Mouse (Mus musculus) common myeloid progenitor, adult 5-6 weeks (primary cell): ENCODE measurements at regions not wholly inside any gene's neighbourhood (a gene's known extent, or its start where the extent isn't known, plus 50 kb on each side); places are given as distances from the start of the nearest gene placed in this dataset.
A peak's percentile ranks its signal among the peaks of the same experiment; 100 is the strongest.

Experiments used
- ATAC-seq: replicated peaks from 2 replicates; pipeline ENCODE4 v1.8.0; 2016; ENCODE audit warnings: low read depth, mild to moderate bottlenecking, moderate TSS enrichment, inconsistent platforms; ENCODE audit not compliant: poor library complexity, severe bottlenecking

DNA sequence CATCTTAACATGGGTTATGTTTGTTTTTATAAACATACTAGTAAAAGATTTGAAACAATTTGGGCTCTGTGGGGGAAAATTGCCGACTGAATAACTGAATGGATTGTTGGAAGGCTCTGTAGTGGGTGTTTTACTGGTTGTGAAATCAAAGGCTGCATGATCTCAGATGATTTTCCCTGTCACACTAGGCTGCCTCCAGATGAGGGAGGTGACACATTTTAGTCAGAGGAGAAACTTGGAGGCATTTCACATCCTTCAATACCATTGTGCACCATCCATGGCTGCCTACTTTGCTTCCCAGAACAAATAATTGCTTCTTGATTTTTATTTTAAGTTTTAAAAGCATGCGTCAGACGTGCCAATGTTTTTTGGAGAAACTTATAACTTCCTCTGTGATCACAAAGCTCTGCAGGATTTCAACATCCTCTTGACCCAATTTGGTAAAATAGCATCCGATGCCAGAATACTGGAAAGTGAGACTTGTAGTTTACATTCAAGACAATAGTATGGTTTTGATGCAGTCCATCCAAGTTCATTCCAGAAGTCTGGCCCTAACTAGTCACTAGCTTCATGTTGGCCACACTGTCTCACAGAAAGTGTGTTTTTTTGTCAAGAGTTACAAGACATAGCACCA lies 163.0 kb upstream of the Mocs2 start:
- no peak for ATAC-seq

DNA sequence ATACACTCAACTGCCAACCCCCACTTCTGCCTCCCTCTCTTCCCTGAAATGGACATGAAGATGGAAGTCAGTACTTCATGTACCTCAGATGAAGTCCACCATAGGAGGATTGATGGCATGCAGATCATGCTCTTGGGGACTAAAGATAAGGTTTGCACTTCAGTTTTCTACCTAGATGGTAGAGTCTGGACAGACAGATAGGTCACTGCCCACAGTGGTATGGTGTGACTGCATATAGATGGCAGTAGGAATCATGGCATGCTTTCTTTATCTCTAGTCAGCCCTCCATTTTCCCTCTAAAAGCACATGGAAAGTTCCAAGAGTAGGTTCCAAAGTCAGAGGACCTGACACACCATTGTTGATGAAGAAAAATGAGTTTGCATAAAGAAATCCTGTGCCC lies 145.6 kb upstream of the Mocs2 start:
- ATAC-seq = 0 out of 2 replicates have a peak, but pooled peaks have one; percentile 25

DNA sequence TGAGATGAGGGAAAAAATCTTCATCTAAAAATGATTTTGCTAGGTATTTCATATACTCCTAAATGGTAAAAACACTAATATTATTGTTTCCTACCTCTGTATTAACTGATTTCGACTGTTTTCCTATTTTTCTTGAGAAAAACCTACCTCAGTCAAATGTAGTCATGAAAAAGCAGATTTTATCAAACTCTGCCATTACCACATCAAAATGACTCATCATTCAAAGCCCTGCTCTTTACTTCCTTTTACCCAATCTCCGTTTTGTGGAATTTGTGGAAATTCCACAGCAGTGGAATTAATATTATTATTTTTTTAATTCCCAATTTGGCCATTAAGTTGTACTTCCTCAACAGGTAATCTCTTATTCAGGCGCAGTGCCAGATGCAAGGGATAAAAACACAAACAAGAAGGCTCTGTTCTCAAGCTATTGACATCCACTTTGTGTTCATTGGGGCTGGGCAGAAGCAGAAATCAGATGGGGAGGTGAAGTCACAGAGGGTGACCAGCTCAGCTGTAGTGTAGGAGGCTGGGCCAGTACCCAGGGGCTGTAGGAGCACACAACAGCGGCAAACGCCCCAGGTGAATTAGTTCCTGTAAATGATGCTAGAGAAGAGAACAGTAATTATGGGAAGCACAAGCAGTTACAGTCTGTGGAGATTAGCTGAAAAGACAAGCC lies 138.2 kb upstream of the Mocs2 start:
- ATAC-seq = no peak

DNA sequence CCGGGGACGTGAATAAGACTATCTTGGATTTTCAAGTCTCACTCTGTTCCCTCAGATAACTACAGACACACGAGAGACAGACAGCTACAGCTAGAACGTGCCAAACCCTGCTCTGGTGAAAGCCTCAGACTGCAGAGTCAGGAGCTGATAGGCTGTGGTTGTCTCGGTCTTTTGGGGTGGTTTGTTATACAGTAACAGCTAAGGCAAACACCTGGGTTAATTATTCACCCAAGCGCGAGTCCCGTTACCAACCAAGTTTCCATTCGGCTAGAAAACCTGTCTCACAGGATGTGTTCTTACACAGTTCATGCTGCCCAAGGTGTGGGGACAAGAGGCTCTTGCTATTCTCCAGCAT lies 137.7 kb upstream of the Mocs2 start:
- peak; percentile 74 for ATAC-seq

DNA sequence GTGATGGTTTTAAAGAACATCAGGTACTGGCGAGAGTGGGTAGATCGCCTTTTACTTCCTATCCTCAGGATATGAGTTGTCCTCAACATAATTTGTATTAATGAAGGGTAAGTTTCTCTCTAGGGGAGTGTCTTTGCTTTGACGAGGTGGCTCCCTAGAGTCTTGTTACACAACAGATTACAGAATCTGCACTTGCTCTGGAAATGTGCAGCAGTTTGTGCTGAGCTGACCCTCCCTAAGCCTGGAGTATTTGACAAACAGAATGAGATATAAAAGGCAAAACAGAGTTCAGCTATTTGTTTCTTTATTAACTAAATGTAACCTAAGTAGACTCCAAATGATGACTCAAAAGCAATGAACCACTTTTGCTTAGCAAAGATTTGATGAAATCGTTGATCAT lies 136.8 kb upstream of the Mocs2 start:
- ATAC-seq = no peak

DNA sequence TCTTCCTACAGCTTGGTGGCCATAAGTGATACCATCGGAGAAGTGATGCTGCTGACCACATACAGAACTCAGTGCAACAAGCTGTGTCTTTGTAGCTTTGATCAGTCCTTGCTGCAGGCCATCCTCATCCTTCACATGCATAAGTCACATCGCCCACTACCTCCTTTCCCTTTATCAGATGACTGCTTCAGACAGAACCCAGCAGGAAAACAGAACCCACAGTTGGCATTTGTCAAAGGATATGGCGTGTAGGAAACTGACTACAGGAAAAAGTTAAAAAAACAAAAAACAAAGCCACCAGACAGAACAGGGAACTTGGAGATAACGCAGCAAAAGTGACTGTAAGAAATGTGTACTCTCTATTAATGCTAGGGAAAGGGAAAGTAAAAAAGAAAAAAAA lies 136.1 kb upstream of the Mocs2 start:
- peak; percentile 72 for ATAC-seq

DNA sequence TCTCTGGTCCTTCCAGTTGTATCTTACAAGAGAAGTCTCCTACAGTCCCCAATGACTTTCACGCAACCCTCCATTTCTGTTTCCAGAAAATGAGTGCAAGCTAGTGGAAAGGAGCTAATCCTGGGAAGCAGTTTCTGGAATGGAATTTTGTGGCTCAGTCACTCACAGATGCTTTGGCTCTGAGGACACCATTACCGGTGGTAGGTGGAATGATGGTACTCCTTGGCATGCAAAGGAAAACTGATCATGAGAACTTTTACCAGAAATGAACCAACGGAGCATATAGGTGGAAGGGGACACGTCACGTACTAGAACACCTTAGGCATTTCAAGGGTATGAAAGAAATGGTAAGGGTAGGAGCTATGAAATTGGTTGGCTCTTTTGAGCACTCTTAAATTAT lies 135.1 kb upstream of the Mocs2 start:
- ATAC-seq = no peak

DNA sequence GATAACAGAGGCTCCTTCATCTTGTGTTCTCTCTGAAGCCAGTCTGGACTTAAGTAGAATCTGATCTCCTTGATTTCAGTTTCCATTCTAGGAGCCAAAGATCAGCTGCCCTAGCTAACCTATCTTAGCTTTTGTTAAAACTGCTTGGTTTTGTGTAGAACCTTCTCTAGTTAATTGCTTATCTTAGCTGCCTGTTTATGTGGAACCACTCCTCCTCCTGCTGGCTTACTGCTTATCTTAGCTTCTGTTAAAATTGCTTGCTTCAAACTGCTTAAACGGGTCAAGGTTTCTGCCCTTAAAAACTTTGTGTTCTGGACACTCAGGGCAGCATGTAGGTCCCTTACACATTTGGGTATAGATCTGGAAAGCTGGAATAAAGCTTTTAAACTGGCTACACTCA lies 133.7 kb upstream of the Mocs2 start:
- ATAC-seq = no peak

DNA sequence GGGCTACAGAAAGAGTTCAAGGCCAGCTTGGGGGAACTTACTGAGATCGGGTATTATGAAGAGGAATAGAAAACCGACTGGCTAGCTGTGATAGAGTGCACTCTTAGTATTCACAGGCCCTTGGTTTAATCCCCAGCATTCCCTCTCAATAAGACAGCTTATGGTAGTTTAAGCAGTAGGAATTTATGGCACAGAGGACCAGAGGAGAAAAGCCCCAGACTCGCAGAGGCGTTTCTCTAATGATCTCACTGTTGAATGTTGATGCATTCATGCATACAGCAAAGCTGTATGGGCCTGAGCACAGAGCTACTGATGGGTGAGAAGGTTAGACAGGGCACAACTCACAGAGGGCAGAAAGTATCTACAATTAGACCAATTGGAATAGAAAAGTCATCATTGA lies 132.7 kb upstream of the Mocs2 start:
- ATAC-seq = no peak

DNA sequence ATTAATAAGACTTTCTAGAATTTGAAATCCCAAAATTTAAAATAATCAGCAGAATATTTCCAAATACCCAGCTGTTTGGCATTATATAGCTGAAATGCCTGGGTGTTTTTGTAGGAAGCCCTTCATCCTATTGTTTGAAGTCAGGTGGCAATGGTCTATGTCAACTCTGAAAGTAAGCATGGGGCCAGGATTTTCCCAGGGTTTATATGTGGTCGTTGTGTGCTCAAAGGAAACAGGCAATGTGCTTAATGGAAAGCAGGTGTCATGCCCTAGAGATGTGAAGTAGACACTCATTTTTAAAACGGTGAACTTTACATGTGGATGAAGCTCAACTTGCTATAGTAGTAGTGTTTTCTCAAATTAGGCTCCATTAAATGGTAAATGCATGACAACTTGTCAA lies 105.4 kb upstream of the Mocs2 start:
- no peak for ATAC-seq

DNA sequence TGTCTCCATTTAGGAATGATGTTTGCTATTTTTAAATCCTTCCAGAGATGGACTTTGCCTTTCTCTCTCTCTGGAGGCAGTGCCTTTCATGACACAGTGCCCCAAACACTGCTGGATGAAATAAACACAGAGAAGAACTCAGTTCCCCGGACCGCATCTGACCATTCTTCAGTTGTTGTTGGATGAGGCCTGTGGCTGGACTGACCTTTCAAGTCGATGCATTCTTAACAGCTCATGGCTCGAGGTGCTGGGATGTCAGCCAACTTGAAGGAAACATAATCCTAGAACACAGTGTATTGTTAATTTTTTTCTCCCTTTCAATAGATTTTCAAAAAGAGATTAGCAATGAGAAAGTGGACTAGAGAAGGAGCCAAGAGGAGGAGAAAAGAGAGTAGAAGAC lies 98.3 kb upstream of the Mocs2 start:
- no peak for ATAC-seq

DNA sequence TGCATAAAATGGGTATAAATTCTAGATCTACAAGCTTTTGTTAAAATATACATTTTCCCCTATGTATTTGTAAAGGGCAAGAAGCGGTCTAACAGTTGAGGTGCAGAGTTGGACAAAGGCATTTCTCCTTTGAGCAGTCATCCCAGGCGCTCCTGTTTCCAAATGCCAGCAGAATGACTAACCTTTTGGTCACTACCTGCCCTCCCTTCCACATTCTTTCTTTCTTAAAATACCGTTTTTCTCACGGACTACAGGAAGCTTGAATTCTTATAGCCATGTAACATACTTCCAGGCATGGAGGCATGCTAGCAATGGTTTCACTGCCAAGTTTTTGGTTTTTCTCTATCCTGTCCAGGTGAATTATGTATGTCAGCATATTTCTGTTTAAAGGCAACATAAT lies 91.2 kb upstream of the Mocs2 start:
- no peak for ATAC-seq

DNA sequence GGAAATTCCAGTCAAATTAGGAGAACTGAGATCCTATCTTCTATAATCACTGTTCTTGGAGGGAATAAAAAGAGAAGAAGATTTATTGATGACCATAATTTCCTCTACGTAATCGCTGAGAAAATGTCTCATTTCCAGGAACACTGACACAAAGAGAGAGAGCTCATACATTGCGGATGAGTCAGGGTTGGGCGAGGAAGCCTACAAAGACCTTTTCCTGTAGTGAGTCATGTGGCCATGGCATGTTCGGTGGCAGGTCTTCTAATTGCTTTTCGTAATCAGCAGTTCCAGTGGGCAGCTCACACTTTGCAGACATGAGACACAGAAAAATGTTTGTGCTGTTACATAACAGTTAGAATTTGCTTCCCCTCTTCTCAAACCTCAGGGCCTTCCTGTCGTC lies 83.0 kb upstream of the Mocs2 start:
- peak; percentile 93 for ATAC-seq

DNA sequence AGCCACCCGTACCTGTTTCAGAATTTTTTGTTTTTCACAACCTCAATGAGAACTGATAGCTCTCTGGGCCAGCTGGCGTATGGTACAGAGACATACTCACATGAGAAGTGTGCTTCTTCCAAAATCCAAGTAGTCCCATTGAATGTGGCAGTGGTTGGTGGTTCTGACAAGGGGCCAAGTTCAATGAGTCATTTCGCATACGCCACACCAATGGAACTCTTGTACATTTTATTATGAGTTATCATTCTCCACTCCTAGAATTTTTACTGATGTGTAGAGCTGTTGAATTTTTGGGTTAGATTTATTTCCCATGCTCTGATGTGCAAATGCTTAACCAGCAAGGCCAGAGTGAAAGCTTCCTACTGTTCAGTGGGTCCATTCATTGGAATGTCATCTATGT lies 82.0 kb upstream of the Mocs2 start:
- ATAC-seq = no peak

DNA sequence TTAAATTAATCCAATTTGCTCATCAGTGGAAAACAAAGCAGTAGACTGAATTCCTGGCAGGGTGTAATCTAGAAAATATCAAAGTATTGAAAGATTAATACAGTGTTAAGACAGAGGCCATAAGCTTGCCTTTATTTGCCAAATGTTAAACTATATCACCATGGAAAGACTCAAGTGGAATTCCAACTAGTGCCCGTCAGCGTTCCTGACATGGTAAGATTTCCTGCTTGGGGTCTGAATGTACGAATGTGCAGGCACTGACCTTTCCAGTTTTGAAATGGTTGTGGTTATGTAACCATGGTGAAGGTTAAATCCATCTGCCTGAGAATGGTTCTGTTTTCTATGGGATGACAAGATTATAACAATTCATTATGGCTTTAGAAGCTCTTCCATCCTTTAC lies 75.5 kb upstream of the Mocs2 start:
- ATAC-seq = no peak

DNA sequence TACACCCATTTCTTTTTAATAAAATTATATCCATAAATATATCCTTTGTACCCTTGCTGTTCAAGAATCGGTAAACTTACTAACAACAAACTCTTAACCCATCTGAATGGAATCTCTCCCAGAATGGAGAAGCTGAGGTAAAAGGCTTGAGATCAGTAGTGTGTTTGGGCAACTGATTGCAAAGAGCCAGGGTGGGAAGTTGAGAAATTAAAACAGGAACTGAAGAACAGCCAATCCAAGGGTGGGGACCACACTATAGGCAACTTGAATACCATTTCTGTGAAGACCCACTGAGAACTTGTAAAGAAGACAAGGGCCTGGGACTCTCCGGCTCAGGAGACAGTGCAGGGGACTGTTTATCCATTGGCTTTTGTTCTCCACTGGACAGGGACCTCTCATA lies 72.2 kb upstream of the Mocs2 start:
- ATAC-seq = peak; percentile 63; the same call in 1 of the 2 replicates

DNA sequence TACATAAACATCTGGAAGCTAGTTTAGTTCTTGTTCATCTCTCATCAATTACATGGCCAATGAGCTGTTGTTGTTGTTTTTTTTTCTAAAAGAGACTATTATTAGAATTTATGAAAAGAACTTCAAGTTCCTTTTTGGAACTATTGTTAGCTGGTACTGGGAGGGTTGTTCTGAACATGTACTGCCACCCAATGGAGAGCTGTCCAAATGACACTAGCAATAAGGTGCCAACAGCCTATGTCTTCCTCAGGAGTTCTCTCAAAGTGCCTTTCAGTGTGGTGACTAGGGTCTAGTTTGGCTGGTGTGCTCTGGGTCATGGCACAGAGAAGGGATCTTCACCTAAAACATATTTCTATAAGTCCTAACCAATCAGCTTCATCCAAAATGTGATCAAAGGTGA lies 60.6 kb upstream of the Mocs2 start:
- peak; percentile 92 for ATAC-seq

DNA sequence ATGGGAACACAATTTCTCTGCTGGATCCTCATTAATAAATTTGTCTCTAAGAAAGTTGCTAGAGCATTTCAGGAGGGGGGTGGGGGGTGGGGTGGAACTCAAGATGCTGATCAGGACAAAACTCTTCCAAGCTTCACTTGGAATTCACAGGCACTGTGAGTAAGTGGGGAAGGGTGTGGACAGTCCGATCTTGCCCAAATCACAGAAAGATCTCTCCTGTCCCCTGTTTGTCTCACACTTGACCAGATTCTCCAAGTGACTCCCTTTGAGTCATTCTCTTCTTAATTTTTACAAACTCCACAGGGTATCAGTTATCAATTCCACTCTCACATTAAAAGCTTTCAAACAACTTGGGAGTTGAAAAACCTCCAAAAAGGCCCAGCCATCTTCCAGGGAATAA lies 58.1 kb upstream of the Mocs2 start:
- no peak for ATAC-seq

DNA sequence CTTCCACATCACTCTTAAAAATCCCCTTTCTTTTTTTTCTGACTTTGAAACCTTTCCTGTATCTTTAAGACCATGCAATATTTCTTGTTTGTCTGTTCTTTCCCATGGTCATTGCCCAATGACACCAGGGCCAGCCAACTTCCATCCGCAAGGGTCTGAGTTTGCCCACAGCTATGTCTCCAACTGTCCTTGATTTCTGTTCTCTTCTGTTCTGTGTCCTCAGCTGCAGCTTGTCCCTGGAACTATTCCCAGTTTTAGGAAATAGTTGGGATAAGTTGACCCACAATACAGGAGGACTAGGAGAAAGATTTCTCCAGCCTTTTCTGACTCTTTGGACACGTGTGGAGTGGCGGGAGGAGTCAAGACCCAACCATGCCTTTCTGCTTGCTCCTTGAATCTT lies 57.1 kb upstream of the Mocs2 start:
- ATAC-seq = no peak
